Mouse (Mus musculus): ENCODE measurements at regions not wholly inside any gene's neighbourhood (a gene's known extent, or its start where the extent isn't known, plus 50 kb on each side); places are given as distances from the start of the nearest gene placed in this dataset.

DNA sequence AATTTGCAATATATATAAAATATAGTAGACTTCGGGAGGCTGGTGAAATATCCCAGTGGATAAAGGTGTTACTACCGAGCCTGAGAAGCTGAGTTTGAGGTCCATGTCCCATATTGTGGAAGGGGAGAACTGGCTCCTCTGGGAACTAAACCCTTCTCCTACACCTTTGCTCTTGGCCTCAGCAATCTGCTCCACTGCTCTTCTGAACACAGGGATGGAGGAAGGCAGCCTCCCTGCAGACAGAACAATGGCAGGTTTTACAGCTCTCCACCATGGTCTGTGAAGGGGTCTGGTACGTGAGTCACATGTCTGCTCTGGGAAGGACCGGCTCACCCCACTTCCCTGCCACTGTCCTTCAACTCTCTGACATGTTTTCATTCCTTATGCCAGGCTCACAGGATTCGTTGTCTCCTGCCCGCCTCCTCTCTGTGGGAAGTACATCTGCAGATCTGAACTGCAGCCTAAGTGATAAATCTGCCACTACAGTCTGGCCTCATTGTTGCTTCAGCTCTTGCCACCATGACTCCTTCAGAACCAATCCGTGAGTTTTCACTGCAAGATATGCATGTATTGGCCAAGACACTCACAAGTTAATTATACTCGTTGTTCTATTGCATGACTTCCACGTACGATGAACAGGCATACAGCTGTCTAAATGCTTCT, 220.0 kb upstream of the Gm9767 start:
- H3K9ac ChIP-seq: no peak overlapping the region
- H3K4me3 ChIP-seq: no peak overlapping the region
- ATAC-seq (ENCODE audit: low FRiP score, low read depth): no peak
- no peaks in the 10 kb centered on the region for H3K36me3 ChIP-seq
- H3K4me1 ChIP-seq: no peaks in the 10 kb centered on the region
- H3K4me2 ChIP-seq (replicated peaks): no peak overlapping the region
- WGBS: 58% methylated on average over 10 of the region's 10 CpGs
- no peaks in the 10 kb centered on the region for H3K27me3 ChIP-seq
- H3K9me3 ChIP-seq: no peaks in the 10 kb centered on the region
- no peak overlapping the region for H3K27ac ChIP-seq

- Histone ChIP-seq H3K4me1 (no peaks in the 10 kb centered on the region), H3K9me3 (no peaks in the 10 kb centered on the region), H3K27me3 (no peaks in the 10 kb centered on the region), H3K4me2 (replicated peaks) (no peak overlapping the region), H3K4me3 (no peak overlapping the region), H3K36me3 (no peaks in the 10 kb centered on the region), H3K27ac (no peak overlapping the region), H3K9ac (no peak overlapping the region)
- ATAC-seq (ENCODE audit: low FRiP score, low read depth): no peak
Observed at GRCm38 (mm10) chr10:25844348-25844747, 233.7 kb upstream of the Gm9767 start.

GRCm38 (mm10) chr10:25829275-25829674, 248.8 kb upstream of the Gm9767 start:
- WGBS: 81% methylated on average over 2 of the region's 2 CpGs
- H3K27me3 ChIP-seq: no peaks in the 10 kb centered on the region
- H3K4me3 ChIP-seq: no peak overlapping the region
- H3K9me3 ChIP-seq: peaks cover 4% of the 10 kb centered on the region; the same call in 1 of the 2 replicates
- H3K36me3 ChIP-seq: no peaks in the 10 kb centered on the region
- no peak overlapping the region for H3K4me2 ChIP-seq (replicated peaks)
- ATAC-seq (ENCODE audit: low FRiP score, low read depth): no peak
- no peaks in the 10 kb centered on the region for H3K4me1 ChIP-seq
- H3K9ac ChIP-seq: no peak overlapping the region
- H3K27ac ChIP-seq: no peak overlapping the region

- H3K9ac ChIP-seq: no peak overlapping the region
- H3K4me3 ChIP-seq: no peak overlapping the region
- no peaks in the 10 kb centered on the region for H3K9me3 ChIP-seq
- no peaks in the 10 kb centered on the region for H3K27me3 ChIP-seq
- no peak overlapping the region for H3K27ac ChIP-seq
- no peak for ATAC-seq (ENCODE audit: low FRiP score, low read depth)
- WGBS: 77% methylated on average over 3 of the region's 3 CpGs
- H3K36me3 ChIP-seq: no peaks in the 10 kb centered on the region
- H3K4me1 ChIP-seq: no peaks in the 10 kb centered on the region
- no peak overlapping the region for H3K4me2 ChIP-seq (replicated peaks)
Observed at GRCm38 (mm10) chr10:25804223-25804622, 268.2 kb upstream of the Smlr1 start.

- 0 out of 2 replicates have a peak, but pooled peaks cover 3% of the 10 kb centered on the region for H3K9me3 ChIP-seq
- H3K27ac ChIP-seq: no peak overlapping the region
- H3K4me2 ChIP-seq (replicated peaks): no peak overlapping the region
- H3K9ac ChIP-seq: no peak overlapping the region
- H3K4me1 ChIP-seq: no peaks in the 10 kb centered on the region
- H3K4me3 ChIP-seq: no peak overlapping the region
- no peak for ATAC-seq (ENCODE audit: low FRiP score, low read depth)
- H3K27me3 ChIP-seq: no peaks in the 10 kb centered on the region
- WGBS: 67% methylated on average over 2 of the region's 2 CpGs
- H3K36me3 ChIP-seq: no peaks in the 10 kb centered on the region
Observed at GRCm38 (mm10) chr10:25801499-25801898, 265.4 kb upstream of the Smlr1 start.

DNA sequence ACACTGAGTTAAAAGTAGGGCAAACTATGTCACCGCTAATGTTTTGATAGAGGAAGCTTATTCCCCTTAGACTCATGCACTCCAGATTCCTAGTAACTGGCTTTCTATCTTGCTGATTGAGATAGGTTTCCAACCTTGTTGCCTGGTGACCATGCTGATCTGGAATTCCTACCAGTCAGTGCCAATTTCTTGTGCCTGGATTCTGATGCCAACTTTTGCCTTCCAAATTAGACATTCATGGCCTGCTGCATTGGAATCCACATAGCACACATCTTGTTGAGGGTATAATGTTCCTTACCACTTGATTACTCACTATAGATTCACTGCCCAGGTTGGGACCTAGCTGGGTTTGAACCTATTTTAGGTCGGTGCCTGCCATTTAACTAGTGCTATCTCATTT, 262.8 kb upstream of the Smlr1 start:
- 88% methylated on average over 2 of the region's 2 CpGs for WGBS
- H3K4me1 ChIP-seq: no peaks in the 10 kb centered on the region
- no peak overlapping the region for H3K4me3 ChIP-seq
- H3K36me3 ChIP-seq: no peaks in the 10 kb centered on the region
- no peak for ATAC-seq (ENCODE audit: low FRiP score, low read depth)
- 0 out of 2 replicates have a peak, but pooled peaks cover 3% of the 10 kb centered on the region for H3K9me3 ChIP-seq
- H3K4me2 ChIP-seq (replicated peaks): no peak overlapping the region
- no peak overlapping the region for H3K27ac ChIP-seq
- H3K9ac ChIP-seq: no peak overlapping the region
- no peaks in the 10 kb centered on the region for H3K27me3 ChIP-seq

GRCm38 (mm10) chr10:25790363-25790821, 254.3 kb upstream of the Smlr1 start:
- Histone ChIP-seq H3K36me3 (no peaks in the 10 kb centered on the region), H3K4me1 (no peaks in the 10 kb centered on the region), H3K9me3 (no peaks in the 10 kb centered on the region), H3K27ac (no peak overlapping the region), H3K4me2 (replicated peaks) (no peak overlapping the region), H3K9ac (no peak overlapping the region), H3K27me3 (no peaks in the 10 kb centered on the region), H3K4me3 (no peak overlapping the region)
- no peak for ATAC-seq (ENCODE audit: low FRiP score, low read depth)
- 84% methylated on average over 3 of the region's 3 CpGs for WGBS

GRCm38 (mm10) chr10:25788660-25789059, 252.6 kb upstream of the Smlr1 start:
- Histone ChIP-seq H3K36me3 (no peaks in the 10 kb centered on the region), H3K27me3 (no peaks in the 10 kb centered on the region), H3K4me2 (replicated peaks) (no peak overlapping the region), H3K4me3 (no peak overlapping the region), H3K4me1 (no peaks in the 10 kb centered on the region), H3K9ac (no peak overlapping the region), H3K27ac (no peak overlapping the region), H3K9me3 (no peaks in the 10 kb centered on the region)
- no peak for ATAC-seq (ENCODE audit: low FRiP score, low read depth)
- WGBS: 77% methylated on average over 6 of the region's 6 CpGs

GRCm38 (mm10) chr10:25788004-25788403, 251.9 kb upstream of the Smlr1 start:
- no peaks in the 10 kb centered on the region for H3K27me3 ChIP-seq
- no peak overlapping the region for H3K4me3 ChIP-seq
- H3K36me3 ChIP-seq: no peaks in the 10 kb centered on the region
- no peak overlapping the region for H3K9ac ChIP-seq
- no peaks in the 10 kb centered on the region for H3K4me1 ChIP-seq
- WGBS: 72% methylated on average over 4 of the region's 4 CpGs
- no peak overlapping the region for H3K27ac ChIP-seq
- H3K4me2 ChIP-seq (replicated peaks): no peak overlapping the region
- H3K9me3 ChIP-seq: no peaks in the 10 kb centered on the region
- no peak for ATAC-seq (ENCODE audit: low FRiP score, low read depth)

GRCm38 (mm10) chr10:25783861-25784260, 247.8 kb upstream of the Smlr1 start:
- H3K36me3 ChIP-seq: no peaks in the 10 kb centered on the region
- no peak overlapping the region for H3K4me2 ChIP-seq (replicated peaks)
- H3K27me3 ChIP-seq: no peaks in the 10 kb centered on the region
- H3K27ac ChIP-seq: no peak overlapping the region
- no peak overlapping the region for H3K9ac ChIP-seq
- WGBS: 35% methylated on average over 2 of the region's 3 CpGs
- H3K4me3 ChIP-seq: no peak overlapping the region
- no peak for ATAC-seq (ENCODE audit: low FRiP score, low read depth)
- H3K4me1 ChIP-seq: no peaks in the 10 kb centered on the region
- no peaks in the 10 kb centered on the region for H3K9me3 ChIP-seq

DNA sequence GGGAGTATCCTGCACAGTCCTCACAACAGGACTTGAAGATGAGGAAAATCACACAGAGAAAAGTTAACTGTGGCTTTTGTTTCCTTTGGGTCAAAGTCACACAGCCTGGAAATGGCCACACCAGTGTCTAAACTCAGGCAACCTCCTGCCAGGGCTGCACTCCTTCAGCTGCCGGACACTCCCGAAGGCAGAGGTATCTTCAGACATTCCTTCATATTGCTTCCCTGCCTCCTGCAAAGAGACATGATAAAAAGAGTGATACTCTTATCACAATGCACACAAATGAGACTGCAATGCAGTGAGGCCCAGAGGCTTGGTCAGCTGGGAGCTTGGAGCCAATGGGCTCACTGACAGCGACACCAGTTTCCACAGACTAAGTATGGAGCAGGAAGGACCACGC, 243.4 kb upstream of the Smlr1 start:
- Histone ChIP-seq H3K9me3 (no peaks in the 10 kb centered on the region), H3K36me3 (no peaks in the 10 kb centered on the region), H3K4me1 (no peaks in the 10 kb centered on the region), H3K4me2 (replicated peaks) (no peak overlapping the region), H3K9ac (no peak overlapping the region), H3K27ac (no peak overlapping the region), H3K27me3 (no peaks in the 10 kb centered on the region), H3K4me3 (no peak overlapping the region)
- 95% methylated on average over 4 of the region's 4 CpGs for WGBS
- ATAC-seq (ENCODE audit: low FRiP score, low read depth): no peak

DNA sequence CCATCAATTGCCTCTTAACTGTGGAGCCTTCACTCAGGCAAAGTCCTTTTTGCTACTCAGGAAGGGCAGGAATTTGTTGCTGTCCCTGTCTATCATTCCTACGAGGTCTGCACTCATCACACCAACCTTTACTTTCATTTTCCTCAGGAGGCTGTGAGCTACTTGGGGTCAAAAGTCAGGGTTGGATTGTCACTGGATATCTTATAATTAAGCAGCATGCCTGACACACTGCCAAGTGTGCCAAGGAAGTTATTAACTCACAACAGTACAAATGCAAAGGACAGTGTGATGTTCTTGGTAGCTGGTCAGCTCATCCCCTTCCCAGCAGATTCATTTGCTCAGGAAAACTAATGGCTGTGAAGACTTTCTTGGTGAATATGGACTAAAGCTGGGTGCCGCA, 241.7 kb upstream of the Smlr1 start:
- H3K27ac ChIP-seq: no peak overlapping the region
- WGBS: 78% methylated on average over 2 of the region's 2 CpGs

DNA sequence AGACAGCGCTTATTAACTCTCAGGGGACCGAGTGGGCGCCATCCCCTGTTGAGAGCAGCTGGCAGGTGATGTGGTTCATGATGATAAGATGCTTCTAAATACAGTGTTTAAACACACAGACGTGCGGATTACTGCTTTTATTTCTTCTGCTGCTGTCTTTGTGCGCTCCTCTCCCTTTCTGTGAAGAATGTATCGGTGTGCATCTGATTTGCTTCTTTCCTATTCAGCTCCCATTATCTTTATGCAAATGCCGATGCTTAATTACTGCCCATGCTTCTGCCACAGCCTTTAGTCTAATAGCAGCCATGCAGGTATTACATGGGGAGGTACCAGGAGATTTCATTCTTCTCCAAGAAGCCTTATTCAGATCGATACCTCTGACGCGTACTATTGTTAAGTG, 240.6 kb upstream of the Smlr1 start:
- no peaks in the 10 kb centered on the region for H3K36me3 ChIP-seq
- no peak overlapping the region for H3K27ac ChIP-seq
- WGBS: 88% methylated on average over 11 of the region's 11 CpGs
- ATAC-seq (ENCODE audit: low FRiP score, low read depth): no peak
- H3K4me3 ChIP-seq: no peak overlapping the region
- H3K9me3 ChIP-seq: no peaks in the 10 kb centered on the region
- no peak overlapping the region for H3K4me2 ChIP-seq (replicated peaks)
- no peaks in the 10 kb centered on the region for H3K27me3 ChIP-seq
- H3K9ac ChIP-seq: no peak overlapping the region
- no peaks in the 10 kb centered on the region for H3K4me1 ChIP-seq

More for the DNA sequence above, 241.7 kb upstream of the Smlr1 start:
- Histone ChIP-seq H3K9me3 (no peaks in the 10 kb centered on the region), H3K9ac (no peak overlapping the region), H3K4me2 (replicated peaks) (no peak overlapping the region), H3K4me3 (no peak overlapping the region), H3K27me3 (no peaks in the 10 kb centered on the region), H3K4me1 (no peaks in the 10 kb centered on the region), H3K36me3 (no peaks in the 10 kb centered on the region)
- no peak for ATAC-seq (ENCODE audit: low FRiP score, low read depth)

All from limb, embryonic 13.5 days (tissue).